Mouse (Mus musculus) ovary, adult 18-20 months (tissue): ENCODE data around the gene Slco1c1.

ENCODE experiments used
- DNase-seq: peaks from one replicate; pipeline ENCODE4 v3.0.0; 2022; ENCODE audit warnings: low spot score, mixed read lengths

Gene Slco1c1

GRCm38 (mm10) chr6:141523747-141524640 lies at the start of gene Slco1c1:
Slco1c1 (plus strand) TSS chr6:141524368.
- no peak for DNase-seq

DNA sequence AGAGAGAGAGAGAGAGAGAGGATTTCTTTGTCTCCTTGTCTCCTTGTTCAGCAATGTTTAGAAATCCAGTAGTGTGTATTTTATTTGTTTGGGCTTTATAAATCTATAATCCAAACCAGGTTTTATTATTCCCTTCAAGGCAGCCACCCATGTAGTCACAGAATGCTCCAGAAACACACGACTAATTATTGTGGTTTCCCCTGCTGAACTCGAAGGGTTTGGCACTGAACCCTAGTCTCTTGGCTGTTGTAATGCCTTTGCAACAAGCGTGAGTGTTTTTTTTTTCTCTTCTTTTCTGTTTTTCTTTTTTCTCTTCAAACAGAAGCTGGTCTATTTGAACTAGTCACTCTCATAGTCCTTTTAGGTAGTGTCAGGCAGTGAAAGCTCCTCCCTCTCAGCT lies 49.5 kb upstream of the Slco1c1 start:
- DNase-seq: no peak

- DNase-seq: no peak
These were observed 38.7 kb upstream of the Slco1c1 start for GRCm38 (mm10) chr6:141485302-141486021.

DNA sequence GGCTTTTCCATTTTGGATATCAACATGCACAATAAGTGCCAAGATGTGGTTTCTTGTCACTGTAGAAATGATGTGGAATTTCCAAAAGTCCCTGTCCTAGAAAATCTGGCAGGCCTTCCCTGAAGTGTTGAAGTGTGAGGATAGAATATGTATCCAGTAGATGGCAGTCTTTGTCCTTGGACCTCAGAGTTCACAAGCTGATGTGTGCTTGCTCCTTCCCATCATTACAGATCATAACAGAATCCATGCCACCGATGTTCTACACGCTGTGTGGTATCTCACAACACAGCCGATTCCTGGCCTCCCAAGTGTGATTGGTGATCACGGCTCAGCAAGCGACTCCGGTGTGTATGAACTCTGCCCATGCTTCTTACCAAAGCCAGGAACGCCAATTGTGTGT lies 36.9 kb upstream of the Slco1c1 start:
- no peak for DNase-seq

DNA sequence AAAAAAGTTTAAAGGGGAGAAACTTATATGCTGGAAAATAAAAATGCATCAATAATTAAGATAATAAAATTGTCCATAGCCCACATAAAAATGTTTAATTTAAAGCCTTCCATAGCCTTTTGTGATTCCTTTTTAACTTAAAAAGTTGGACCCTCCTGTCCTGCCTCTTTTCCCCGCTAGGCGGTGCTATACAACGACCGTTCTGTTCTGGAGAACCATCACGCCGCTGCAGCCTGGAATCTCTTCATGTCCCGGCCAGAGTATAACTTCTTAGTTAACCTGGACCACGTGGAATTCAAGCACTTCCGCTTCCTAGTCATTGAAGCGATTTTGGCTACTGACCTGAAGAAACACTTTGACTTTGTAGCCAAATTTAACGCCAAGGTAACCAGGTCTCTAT lies 35.5 kb upstream of the Slco1c1 start:
- DNase-seq: no peak

DNA sequence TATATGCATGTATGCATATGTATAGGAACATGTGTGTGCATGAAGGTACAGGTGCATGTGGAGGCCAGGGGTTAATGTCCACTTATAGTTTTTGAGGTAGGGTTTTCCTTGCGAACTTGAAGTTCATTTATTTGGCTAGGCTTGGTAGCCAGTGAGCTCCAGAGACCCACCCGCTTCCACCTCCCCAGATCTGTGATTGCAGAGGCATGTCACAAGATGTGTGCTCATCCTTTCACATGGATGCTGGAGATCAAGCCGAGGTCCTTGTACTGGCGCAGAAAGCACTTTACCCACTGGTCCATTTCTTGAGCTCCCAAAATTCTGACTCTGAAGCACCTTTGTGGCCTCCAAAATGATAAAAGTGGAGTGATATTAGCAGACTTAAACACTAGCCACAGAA lies 29.3 kb upstream of the Slco1c1 start:
- DNase-seq: no peak

GRCm38 (mm10) chr6:141495634-141496418 lies 28.3 kb upstream of the Slco1c1 start:
- no peak for DNase-seq

- DNase-seq: no peak
These were observed 24.7 kb upstream of the Slco1c1 start for GRCm38 (mm10) chr6:141499511-141499910.

GRCm38 (mm10) chr6:141501171-141501570 lies 23.0 kb upstream of the Slco1c1 start:
- DNase-seq: no peak

- DNase-seq: no peak
These were observed 1.6 kb upstream of the Slco1c1 start for GRCm38 (mm10) chr6:141522541-141522940.

GRCm38 (mm10) chr6:141525787-141526186 lies 1.6 kb downstream of the Slco1c1 start:
- no peak for DNase-seq

DNA sequence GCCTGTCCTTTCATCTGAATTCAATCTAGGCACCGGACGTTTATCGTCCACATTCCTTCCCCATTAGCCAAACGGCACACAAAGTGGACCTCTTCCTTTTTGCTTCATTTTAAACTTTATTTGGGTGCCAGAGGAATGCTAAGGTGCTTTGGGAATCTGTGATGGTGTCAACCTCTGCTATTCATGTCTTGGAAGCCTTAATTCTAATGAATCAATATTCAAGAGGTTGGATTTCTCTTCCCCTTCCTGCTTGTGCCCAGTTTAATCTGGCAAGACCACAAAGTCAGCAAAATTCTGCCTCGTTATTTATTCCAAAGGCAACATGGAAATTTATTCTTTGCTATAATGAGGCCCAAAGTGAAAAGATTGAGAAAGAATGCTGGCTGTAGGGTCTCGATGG lies 6.7 kb downstream of the Slco1c1 start:
- no peak for DNase-seq

GRCm38 (mm10) chr6:141537298-141537697 lies 13.1 kb downstream of the Slco1c1 start:
- no peak for DNase-seq

DNA sequence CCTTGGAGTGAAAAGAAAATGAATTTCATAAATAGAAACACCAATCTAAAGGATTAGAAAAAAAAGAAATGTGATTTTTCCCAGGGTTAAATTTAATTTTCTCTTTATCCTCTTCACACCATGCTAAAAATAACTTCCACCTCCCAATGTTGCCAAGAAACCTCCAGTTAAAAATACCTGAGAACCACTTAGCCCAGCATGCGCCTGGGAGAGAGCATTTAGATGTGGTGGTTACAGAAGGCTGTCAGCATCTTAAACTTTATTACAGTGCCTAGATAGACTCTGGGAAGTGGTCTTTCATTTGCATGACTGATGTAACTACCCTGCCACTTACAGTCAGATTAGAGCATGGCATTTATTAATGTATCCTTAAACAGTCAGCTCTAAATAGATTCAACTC lies 17.0 kb downstream of the Slco1c1 start:
- DNase-seq: no peak

- DNase-seq: no peak
These were observed 19.2 kb downstream of the Slco1c1 start for GRCm38 (mm10) chr6:141543344-141543743.

- DNase-seq: no peak
These were observed 34.0 kb downstream of the Slco1c1 start for GRCm38 (mm10) chr6:141558118-141558517.

GRCm38 (mm10) chr6:141567366-141567765 lies 43.2 kb downstream of the Slco1c1 start:
- DNase-seq: no peak

- DNase-seq: no peak
These were observed 43.8 kb downstream of the Slco1c1 start for GRCm38 (mm10) chr6:141567852-141568558.

- no peak for DNase-seq
These were observed 44.4 kb downstream of the Slco1c1 start for GRCm38 (mm10) chr6:141568559-141568946.

DNA sequence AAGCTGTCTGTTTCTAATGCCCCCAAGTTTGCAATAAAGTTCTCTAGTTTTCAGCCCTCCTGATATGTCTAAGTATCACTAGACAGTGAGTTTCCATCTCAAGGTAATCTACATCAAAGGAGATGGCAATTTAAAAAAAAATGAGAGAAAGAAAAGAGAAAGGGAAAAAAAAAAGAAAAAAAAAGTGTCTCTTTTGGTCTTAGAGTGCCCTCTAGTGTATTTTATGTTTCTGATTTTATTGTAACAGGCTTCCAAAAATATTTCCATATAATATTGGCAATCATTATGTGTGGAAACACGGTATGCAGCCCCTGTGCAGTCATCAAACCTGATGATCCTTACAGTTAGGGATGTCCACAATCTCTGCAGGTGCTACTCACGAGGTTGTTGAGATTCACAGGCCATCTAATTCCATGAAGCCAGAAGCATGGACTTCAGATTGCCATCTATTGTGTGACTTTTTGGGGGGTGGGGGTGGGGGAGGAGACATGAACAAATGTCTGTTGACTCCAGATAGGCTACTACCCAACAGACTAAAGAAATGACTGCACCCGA lies 52.6 kb downstream of the Slco1c1 start:
- DNase-seq: no peak

GRCm38 (mm10) chr6:141584791-141585403 lies 60.7 kb downstream of the Slco1c1 start:
- DNase-seq: no peak
